Mouse (Mus musculus) ZHBTc4 (cell line): ENCODE data around the gene Arl8a.
A peak's percentile ranks its signal among the peaks of the same experiment; 100 is the strongest.

Source experiments
- DNase-seq: peaks from one replicate; pipeline ENCODE4 v3.0.0-alpha.2; 2011; ENCODE audit warnings: low read depth, low spot score

The Arl8a gene

DNA sequence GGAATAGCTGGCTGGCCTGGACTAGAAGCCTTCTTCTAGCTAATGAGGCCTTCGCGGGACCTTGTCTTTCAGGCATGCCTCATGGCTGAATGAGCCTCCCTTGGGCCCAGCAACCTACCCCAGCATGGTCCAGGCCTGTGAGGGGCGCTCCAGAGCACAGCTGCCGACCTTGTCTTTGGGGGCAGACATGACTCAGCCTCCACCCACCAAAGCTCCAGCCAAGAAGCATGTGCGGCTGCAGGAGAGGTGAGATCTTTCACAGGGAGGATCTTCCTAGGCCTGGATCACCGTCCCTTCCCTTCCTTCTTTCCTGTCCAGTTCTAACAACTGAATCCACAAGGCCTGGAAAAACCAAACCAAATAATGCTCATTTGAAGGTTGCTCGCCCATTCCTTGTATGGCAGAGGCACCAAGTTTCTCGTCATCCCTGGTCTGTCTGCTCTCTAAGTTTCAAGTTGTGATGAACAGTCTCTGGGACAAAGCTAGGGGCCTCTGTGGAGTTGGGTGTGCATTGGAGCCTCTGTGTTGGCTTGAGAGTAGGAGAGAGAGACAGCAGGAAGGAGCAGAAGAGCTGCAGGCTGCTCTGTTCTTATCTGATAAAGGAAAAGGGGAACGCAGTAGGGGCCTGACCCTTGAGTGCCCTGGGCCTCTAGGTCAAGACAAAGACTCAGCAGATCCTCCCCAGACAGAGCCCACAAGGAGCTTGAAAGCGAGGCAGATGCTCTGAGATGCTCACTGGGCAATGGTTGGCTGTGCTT, 12.8 kb upstream of the Arl8a start:
- no peak for DNase-seq

DNA sequence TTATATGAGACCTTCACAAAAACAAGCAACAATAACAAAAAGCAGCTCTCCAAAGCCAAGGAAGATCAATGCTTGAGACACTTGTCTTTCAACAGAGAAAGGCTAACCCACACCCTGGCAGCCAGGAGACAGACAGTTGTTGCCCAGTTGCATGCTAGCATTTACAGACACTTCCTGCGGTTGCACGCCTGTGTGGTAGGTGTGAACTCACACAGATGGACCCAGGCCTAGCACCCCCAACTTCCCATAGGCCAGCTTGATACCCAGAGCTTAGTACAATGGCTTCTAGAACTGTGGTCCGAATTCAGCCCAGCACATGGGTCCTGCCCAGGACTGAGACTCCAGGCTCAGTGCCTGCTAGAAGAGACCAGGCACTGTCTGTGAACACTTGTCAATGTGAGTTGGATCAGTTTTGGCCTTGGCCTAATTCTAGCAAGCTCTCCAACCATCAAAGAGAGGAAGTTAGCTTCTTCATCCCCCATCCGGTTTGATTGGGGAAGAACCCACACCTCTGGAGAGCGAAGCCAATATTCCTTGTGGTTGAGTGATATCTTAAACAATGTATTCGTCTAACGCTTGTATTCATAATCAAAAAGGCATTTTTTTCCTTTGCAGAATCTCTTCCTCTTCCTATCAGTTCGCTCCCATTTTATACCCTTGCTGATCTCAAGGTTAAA, 11.4 kb upstream of the Arl8a start:
- DNase-seq, result no peak

DNA sequence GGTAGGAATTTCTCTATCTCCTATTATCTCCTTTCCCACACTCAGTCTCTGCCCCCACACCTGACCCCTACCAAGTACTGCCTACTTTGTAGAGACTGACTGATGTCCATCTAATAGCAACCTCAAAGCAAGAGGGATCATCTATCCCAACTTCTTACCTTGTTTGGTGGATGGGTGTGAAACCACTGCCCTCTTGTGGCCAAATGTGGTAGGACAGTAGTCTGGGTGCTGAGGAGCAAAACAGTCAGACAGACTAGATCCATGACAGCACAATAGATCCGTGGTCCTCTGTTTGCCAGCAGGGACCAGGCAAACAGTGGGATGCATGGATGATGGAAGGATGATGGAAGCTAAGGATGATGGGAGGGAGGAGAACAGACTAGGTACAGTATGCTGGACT, 10.1 kb upstream of the Arl8a start:
- DNase-seq, result peak; percentile 87

DNA sequence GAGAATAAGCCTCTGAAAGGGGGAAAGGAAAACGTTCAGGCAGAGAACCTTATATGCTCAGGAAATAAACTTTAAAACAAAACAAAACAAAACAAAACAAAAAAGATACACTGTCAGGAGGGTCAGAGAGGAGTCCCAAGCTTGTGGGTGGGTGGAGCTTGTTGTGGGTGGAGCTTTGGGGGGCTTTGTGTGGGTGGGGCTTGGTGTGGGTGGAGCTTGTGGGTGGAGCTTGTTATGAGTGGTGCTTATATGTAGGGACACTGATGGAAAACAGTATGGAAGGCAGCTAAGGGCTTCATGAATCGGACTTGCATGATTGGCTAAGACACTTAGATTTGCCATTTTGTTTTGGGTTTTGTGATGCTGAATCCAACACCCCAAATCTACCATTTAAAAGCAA, 6.7 kb upstream of the Arl8a start:
- peak; percentile 86 for DNase-seq

DNA sequence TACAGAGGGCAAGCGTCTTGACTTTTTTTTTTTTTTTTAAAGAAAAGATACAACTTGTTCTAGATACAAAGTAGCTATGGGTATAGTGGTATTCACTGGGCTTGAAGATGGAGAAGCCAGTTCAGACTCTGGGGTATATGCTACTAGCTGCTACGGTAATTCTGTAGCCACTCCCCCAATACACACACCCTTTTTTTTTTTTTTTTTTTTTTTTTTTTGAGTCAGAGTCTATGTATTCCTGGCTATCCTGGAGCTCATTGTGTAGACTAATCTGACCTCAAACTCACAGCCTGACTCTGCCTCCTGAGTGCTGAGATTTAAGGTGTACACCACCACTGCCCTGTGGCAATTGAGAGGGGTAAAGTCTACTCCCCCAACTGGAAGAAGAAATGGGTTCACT, 4.2 kb upstream of the Arl8a start:
- DNase-seq, result no peak

DNA sequence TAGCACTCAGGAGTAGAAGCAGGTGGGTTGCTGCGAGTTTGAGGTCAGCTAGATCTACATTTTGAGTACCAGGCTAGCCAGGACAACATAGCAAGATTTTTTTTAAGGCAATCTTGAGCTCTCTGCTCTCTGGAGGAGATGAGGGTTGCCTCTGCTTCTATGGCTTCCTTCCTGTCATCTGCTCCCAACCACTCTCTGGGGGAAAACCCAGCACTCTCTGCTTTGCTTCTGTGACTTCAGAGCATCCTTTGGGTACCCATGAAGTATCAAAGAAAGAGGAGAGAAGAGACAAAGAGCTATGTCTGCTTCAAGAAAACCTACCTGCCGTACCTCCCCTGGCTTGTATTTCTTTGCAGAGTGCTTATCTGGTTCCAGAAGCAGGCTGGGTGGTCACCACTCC, 2.7 kb upstream of the Arl8a start:
- no peak for DNase-seq

DNA sequence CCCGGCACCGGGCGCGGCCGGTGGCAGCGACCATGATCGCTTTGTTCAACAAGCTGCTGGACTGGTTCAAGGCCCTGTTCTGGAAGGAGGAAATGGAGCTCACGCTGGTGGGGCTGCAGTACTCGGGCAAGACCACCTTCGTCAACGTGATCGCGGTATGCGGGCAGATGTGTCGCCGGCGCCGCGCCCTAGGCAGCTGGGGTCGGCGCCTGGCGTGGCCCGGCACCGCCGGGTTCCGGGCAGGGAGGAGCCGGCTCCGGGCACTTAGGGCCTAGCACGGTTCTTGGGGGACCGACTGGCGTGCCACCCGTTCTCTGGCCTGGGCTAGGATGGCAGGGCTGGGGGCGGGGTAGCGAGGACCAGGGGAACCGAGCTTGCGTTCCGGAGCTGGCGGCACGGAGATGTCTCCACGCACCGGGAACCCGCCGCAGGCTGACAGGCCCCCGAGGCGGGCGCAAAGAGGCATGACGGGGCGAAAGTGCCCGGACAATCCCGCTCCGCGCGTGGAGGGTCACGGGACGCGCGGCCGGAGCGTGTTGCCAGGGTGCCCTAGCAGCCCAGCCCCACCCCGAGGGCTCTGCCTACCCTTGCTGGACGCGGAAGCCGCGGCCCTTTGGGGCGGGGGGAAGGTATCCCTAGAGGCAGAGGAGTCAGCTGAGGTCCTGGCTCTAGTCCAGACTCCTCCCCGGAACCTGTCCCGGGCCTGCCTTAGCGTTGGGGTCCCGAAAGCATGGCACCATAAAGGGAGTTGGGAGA, 500 bp downstream of the Arl8a start:
- DNase-seq, result peak; percentile 78

DNA sequence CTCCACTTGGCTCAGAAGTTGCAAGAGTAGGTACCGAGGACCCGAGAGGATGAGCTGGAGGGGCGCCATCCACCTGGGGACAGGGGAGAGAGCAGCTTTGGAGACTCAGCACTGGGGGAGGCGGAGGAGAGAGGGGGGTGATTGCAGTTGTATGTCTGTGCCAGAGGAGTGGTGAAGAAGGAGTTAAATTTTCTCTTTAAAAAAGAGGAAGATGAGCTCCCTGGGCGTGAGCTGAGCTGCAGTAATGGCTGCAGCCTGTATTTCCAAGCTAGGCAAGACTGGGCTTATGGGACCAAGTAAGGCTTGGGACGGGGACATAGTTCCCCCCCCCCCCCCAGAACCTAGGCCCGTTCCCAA, 1.1 kb downstream of the Arl8a start:
- DNase-seq, result no peak

DNA sequence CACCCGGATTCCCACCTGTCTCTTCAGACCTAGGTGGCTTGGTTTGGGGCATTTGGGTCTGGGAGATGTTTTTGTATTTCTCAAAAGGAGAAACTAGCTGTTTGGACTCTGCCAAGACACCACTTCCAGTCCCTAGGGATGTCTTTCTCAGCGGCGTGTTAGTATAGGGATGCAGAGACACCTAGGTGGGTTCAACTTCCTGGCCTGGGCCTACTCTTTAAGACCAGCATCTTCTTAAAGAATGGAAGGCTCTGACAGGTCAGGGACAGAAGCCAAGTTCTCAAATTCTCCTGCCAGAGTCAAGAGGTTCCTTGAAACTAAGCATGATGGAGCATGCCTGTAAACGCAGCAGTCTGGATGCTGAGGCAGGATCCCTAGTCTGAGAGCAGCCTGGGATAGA, 1.9 kb downstream of the Arl8a start:
- DNase-seq, result no peak

DNA sequence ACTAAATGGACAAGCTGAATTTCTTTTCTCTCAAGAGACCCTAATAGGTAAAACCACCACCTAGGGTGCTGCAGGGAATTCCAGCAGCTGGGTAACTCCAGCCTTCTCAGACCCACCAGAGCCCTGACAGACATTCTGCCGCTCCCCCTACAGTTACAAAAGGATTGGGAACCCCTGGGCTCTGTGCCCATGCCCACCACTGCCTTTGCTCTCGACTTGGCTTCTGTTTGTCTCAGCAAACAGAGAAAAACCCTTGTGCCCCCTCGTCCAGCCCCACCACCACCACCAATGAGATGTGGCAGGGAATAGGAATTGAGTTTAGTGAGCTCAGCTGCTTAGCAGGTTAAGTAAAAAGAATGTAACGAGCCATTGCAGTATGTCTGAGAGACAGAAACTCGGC, 2.4 kb downstream of the Arl8a start:
- no peak for DNase-seq

DNA sequence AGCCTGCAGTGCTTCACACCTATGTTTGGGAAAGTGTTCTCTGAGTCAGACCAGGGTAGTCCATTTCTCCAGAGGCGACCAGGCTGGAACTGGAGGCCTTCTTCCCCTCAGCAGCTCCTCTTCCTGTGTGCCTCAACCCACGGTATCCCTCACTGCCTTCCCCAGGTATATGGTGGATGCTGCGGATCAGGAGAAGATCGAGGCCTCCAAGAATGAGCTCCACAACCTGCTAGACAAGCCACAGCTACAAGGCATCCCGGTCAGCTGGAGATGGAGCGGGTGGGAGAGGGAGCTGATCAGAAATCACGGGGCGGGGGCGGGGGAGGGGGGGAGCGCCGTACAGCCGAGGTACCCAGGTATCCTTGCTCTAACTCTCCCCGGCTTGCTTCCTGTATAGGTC, 7.4 kb downstream of the Arl8a start:
- no peak for DNase-seq

DNA sequence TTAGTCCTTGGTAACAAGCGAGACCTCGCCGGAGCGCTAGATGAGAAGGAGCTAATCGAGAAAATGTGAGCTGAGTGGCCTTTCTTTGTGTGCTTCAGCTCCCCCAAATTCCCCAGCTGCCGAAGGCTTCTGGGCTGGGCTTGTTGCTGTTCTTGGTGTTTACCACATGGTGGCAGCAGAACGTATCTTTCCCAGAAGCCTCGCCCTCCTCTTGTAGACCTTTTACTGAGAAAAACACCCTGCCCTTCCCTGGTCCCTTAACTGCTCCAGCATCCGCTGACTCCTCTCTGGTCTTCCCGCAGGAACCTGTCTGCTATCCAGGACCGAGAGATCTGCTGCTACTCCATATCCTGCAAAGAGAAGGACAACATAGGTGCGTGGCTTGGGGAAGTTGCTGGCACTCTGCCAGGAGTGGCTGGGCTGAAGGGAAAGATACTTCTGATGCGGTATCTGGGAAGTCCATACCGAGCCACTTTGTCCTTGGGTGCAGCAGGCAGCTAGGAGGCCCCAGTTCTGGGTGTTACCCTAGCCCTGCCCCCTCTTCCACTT, 7.9 kb downstream of the Arl8a start:
- DNase-seq, result peak; percentile 93

DNA sequence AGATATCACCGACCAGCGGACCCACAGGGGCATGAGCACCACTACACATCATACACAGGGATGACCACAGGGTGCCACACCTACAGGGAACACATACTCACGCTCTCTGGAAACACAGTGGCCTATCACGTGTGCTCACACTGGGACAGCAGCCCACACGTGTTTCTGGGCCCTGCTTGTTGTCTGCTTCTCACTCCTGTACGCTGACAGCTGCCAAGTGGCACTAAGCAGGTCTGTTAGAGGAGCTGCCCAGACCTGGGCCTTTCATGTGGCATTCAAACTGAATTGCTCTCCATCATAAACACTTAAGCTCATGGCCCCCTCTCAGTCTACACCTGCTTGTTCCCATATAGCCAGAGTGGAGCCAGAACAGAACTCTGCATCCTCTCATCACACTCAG, 9.7 kb downstream of the Arl8a start:
- DNase-seq, result no peak

DNA sequence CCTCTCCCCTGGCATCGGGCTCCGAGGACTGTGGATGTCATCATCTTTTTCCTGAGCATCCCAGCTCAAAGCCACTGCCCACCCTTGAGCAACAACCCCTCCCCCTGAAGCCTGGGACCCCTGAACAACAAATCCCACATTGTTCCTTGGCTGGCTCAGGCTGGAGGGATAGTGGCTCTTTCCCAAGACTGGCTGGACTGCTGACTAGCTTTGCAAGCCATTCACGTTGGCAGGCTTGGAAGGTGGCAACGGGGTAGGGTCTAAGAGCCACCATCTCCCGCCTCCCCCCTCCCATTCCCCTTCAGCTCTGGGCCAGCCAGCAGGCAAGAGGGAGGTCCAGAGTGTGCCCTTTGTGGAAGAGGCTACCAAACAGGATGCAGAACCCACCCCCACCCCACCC, 12.0 kb downstream of the Arl8a start:
- no peak for DNase-seq

DNA sequence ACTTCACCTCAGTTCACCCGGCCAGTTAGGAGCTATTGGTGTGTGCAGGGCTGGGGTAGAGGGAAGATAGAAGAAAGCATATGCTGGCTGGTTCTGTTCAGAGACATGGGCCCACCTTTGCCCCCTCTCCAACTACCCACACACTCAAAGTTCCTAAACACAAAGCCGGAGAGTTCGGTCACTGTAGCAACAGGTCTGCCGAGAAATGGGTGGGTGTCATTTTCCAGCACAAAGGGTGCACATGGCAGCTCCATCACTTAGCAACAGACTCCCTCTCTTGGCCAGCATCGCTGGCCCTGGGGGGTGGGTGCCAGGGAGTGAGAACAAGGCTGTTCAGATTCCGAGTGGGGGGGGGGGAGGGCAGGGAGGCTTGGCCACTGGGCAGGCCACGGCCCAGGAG, 12.4 kb downstream of the Arl8a start:
- no peak for DNase-seq

DNA sequence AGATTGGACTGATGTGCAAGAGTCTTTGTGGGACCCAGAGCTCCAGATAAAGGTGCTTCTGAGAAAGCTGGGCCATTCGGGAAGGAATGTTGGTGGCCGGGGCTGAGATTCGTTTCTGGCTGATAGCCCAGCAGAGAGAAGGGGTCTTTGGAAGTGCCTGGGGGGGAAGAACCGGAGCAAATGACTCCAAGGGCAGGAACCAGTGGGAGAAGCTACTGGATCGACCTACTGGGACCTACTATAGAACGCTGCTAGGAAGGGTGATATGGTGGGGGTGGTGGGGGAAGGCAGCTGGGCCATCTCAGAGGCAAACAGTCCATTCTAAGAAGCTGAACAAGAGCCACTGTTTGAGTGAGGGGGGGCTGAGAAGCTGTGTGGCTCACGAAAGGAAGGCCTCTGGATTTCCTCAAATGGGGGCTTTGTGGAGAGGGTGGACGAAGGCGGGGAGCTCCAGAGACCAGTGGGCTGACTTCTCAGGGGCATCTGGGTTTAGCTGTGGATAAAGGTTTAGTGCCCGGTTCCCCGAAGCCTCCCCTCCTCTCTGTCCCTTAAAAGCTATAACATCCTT, 13.0 kb downstream of the Arl8a start:
- no peak for DNase-seq

DNA sequence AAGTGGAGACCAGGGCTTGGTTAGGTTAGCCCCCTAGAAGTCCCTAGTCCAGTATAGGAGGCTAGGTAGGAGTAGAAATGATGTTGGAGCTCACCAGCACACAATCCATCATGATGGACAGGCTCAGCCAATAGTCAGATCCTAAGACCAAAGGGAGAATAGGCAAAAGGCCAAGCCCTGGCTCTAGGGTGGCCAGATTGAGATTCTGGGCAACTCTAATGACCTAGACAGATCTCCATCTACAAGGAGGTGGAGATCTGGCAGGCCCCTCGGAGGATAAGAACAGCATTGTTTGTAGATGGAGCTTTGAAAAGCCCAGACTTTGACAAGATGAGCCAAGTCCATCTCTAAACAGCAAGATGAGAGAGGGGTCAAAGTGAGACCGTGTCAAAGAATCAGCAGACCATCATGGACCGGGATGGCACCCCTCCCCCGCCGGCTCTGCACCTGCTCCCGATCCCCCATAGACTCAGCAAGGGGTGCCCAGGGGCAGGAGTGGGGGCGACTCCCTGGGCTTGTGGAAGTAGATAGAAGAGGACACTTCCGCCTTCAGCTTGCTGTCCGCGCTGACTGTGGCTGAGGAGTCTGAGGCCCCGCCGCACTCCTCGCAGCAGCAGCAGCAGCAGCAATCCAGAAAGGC, 13.9 kb downstream of the Arl8a start:
- no peak for DNase-seq

DNA sequence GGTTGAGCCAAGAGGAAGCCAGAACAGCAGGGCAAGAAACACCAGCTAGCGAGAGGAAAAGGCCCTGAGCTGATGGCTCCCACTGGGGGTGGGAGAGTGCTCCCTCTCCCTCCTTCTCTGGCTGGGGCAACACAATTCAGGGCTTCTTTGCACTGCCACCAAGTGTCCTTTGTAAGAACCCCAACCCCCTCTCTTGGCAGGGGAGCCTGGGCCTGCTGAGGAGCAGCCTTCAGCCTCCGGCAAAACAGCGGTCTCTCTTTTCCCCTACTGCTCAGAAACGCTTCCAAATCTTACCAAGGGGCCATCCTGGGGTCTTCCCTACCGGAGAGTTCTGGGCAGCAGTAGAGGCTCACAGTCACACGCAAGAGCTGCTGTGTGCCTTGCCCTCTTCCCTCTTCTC, 16.1 kb downstream of the Arl8a start:
- DNase-seq, result no peak

DNA sequence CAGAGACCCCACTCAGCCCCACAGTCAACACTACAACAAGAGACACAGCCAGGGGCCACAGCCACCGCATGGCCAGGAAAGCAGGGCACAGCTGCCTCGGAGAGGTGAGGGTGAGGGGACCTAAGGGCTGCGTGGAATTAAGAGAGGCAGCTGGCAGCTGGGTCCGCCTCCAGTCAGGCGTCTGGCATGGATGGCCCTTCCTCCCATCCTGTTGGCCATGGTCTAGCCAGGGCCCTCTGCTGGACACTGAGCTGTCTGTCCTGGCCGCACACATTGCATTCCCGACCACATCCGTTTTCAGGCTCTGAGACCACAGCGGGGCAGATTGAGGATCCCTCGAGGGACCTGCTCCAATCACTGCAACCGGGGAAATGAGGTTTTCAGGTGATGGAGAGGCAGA, 20.8 kb downstream of the Arl8a start, which contains the start of gene Gpr37l1:
Gene Gpr37l1 (minus strand): TSS at position 247 of the 400 bp plus-strand sequence.
- DNase-seq, result no peak

DNA sequence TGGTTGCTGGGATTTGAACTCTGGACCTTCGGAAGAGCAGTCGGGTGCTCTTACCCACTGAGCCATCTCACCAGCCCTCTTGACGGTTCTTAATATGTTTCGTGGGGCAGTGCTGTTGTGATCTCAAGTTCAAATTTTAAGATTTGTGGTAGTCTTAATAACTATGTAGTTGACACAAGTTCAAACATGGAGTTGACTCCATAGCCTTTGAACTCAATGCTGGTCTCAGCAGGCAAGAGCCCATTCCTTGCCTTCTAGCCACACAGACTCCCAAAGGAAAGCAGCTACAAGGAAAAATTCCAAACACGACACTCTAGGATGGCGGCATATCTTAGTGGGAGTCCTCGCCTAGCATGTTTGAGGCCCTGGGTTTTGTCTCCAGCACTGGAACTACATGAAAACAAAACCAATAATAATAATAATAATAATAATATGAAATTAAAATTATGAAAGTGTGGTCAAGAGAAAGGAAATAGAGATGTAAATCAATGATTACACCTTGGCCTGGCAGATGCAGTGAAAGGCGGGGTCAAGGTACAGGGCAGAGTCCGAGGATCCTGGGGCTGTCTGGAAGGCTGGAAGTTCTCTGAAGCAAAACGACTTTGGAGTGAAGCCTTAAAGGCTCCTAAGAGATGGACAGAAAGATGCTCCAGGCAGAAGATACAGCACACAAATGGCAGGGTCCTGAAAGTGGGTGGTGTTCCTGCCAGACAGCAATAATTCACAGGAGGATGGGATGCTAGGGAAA, 22.0 kb downstream of the Arl8a start:
- DNase-seq, result no peak
